Mouse (Mus musculus) heart, adult 2 months (tissue): ENCODE data around the gene Abhd2. TPM values are rescaled to one million over a fixed set of nuclear protein-coding genes. Genes with fewer than 3 reads are reported as not detected.
A peak's percentile ranks its signal among the peaks of the same experiment; 100 is the strongest.

ENCODE experiments used
- DNase-seq, 2 experiments: peaks; one replicate each; pipeline ENCODE4 v3.0.0; 2021
- H3K27ac ChIP-seq: fragments of 200-600 bp; 2 replicates; pipeline ENCODE4 v1.8.1; 2022
- H3K27me3 ChIP-seq: fragments of 200-500 bp; 2 replicates; pipeline ENCODE4 v1.6.1; 2012; ENCODE audit warnings: mild to moderate bottlenecking, low read length, inconsistent platforms, mixed read lengths; ENCODE audit not compliant: control insufficient read depth, insufficient read depth
- H3K36me3 ChIP-seq: fragments of 200-500 bp; 2 replicates; pipeline ENCODE4 v1.6.1; 2012; ENCODE audit warnings: low read length, inconsistent platforms; ENCODE audit not compliant: control insufficient read depth, insufficient read depth
- H3K4me1 ChIP-seq: fragments of 200-500 bp; 2 replicates; pipeline ENCODE4 v1.6.1; 2011; ENCODE audit warnings: low read length; ENCODE audit not compliant: control insufficient read depth, insufficient read depth
- H3K4me3 ChIP-seq: fragments of 200-600 bp; 2 replicates; pipeline ENCODE4 v1.8.1; 2022
- H3K79me2 ChIP-seq: fragments of 200-500 bp; replicated peaks from 2 replicates; pipeline ENCODE4 v1.6.1; 2012; ENCODE audit warnings: mild to moderate bottlenecking, inconsistent platforms, low read length, moderate library complexity, mixed read lengths; ENCODE audit not compliant: control insufficient read depth, insufficient read depth
- H3K9ac ChIP-seq: fragments of 200-500 bp; 2 replicates; pipeline ENCODE4 v1.6.1; 2012; ENCODE audit warnings: low read depth, mild to moderate bottlenecking, control low read depth, inconsistent platforms, low read length, mixed read lengths
- CTCF ChIP-seq: fragments of 200-600 bp; IDR thresholded peaks from 2 replicates; pipeline ENCODE4 v1.8.1; 2022; ENCODE audit warnings: antibody characterized with exemption, mild to moderate bottlenecking, moderate library complexity
- EP300 ChIP-seq: fragments of 200-500 bp; IDR thresholded peaks from 2 replicates; pipeline ENCODE4 v1.6.1; 2011; ENCODE audit warnings: low read depth, low read length, control low read depth; ENCODE audit not compliant: insufficient read depth
- POLR2A ChIP-seq: fragments of 200-500 bp; IDR thresholded peaks from 2 replicates; pipeline ENCODE4 v1.6.1; 2011; ENCODE audit warnings: mild to moderate bottlenecking, low read depth, low read length, control low read depth; ENCODE audit not compliant: insufficient read depth
- WGBS: fragments of 180-500 bp; shearing (Covaris S2); methylation state at CpG from one replicate; pipeline ENCODE4 v1.1.7; 2018; 5-methylcytosine and 5-hydroxymethylcytosine counted together
- intact Hi-C: fragments of 180-260 bp; cut with DNase I; formaldehyde crosslinking; loops from one replicate; pipeline ENCODE4 v1.15.1; 2025
- polyA plus RNA-seq: library from polyadenylated mRNA; depleted of rRNA; stranded (reverse); fragments of >200 nt; gene quantifications from 2 replicates; pipeline ENCODE4 v1.2.3, GENCODE M21; 2012
- total RNA-seq, 2 experiments: library from RNA; stranded (reverse); gene quantifications; 2 replicates each; pipeline ENCODE4 v1.2.3; 2021

The Abhd2 gene
- total and polyA plus RNA-seq, 3 experiments, result 8.4 to 36.3 (median 33.8) TPM

GRCm38 (mm10) chr7:79284160-79284888 lies 11.3 kb downstream of the Abhd2 start:
- H3K4me1 ChIP-seq, result peaks cover 15% of the 10 kb centered on the region
- intact Hi-C loops, result no loop called here
- no peak overlapping the region for H3K9ac ChIP-seq
- H3K27ac ChIP-seq, result peak overlapping the region; percentile 6
- no peaks in the 10 kb centered on the region for H3K36me3 ChIP-seq
- 45% methylated on average over 14 of the region's 14 CpGs for WGBS
- peaks cover 2% of the 10 kb centered on the region for H3K79me2 ChIP-seq
- TF ChIP-seq CTCF (no peak), POLR2A (no peak)
- H3K27me3 ChIP-seq, result no peaks in the 10 kb centered on the region
- no peak for DNase-seq
- H3K4me3 ChIP-seq, result no peak overlapping the region

DNA sequence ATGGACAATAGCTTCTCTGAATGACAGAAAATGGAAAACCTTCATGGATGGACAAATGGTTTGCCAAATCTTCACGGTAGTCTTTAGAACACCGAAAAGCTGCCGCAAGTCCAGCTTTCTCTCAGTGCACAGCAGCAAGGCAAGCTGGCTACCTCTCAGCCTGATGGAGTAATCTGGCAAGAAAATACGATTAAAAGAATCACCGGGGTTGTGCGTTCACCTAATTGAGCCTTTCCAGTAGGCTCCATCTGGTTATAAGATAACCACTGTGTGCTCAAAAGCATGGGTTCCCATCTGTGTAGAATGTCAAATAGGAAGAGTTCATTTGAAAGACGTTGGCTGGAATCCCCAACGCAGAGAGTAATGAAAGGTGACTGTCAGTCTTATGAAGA lies 11.9 kb downstream of the Abhd2 start:
- no peak for DNase-seq
- Histone ChIP-seq H3K4me3 (no peak overlapping the region), H3K79me2 (peaks cover 2% of the 10 kb centered on the region), H3K27me3 (no peaks in the 10 kb centered on the region), H3K27ac (no peak overlapping the region; the same call in 1 of the 2 replicates), H3K4me1 (peaks cover 13% of the 10 kb centered on the region), H3K9ac (no peak overlapping the region), H3K36me3 (no peaks in the 10 kb centered on the region)
- TF ChIP-seq CTCF (no peak), POLR2A (no peak), EP300 (no peak)
- WGBS, result 81% methylated on average over 8 of the region's 8 CpGs
- intact Hi-C loops, result no loop called here

- Histone ChIP-seq H3K27ac (no peak overlapping the region), H3K27me3 (no peaks in the 10 kb centered on the region), H3K36me3 (no peaks in the 10 kb centered on the region), H3K9ac (no peak overlapping the region), H3K4me3 (no peak overlapping the region), H3K79me2 (peaks cover 2% of the 10 kb centered on the region), H3K4me1 (peaks cover 12% of the 10 kb centered on the region)
- 85% methylated on average over 13 of the region's 13 CpGs for WGBS
- no peak for DNase-seq
- intact Hi-C loops, result no loop called here
- TF ChIP-seq CTCF (no peak), POLR2A (no peak), EP300 (no peak)
Measured at GRCm38 (mm10) chr7:79285408-79285807, 12.4 kb downstream of the Abhd2 start.

GRCm38 (mm10) chr7:79287226-79287625 lies 14.2 kb downstream of the Abhd2 start:
- Histone ChIP-seq H3K4me3 (no peak overlapping the region), H3K9ac (no peak overlapping the region), H3K27me3 (no peaks in the 10 kb centered on the region), H3K27ac (no peak overlapping the region), H3K79me2 (peaks cover 3% of the 10 kb centered on the region), H3K36me3 (no peaks in the 10 kb centered on the region), H3K4me1 (peaks cover 12% of the 10 kb centered on the region)
- WGBS, result 71% methylated on average over 6 of the region's 6 CpGs
- intact Hi-C loops, result no loop called here
- TF ChIP-seq POLR2A (no peak), EP300 (no peak), CTCF (no peak)
- no peak for DNase-seq

- Histone ChIP-seq H3K27ac (no peak overlapping the region), H3K27me3 (no peaks in the 10 kb centered on the region), H3K36me3 (no peaks in the 10 kb centered on the region), H3K4me3 (no peak overlapping the region), H3K9ac (no peak overlapping the region), H3K79me2 (peaks cover 3% of the 10 kb centered on the region), H3K4me1 (peaks cover 11% of the 10 kb centered on the region)
- intact Hi-C loops, result no loop called here
- WGBS, result 83% methylated on average over 8 of the region's 8 CpGs
- DNase-seq, result no peak
- TF ChIP-seq EP300, result no peak
- TF ChIP-seq CTCF, result no peak
- no peak for TF ChIP-seq POLR2A
Measured at GRCm38 (mm10) chr7:79287928-79288327, 14.9 kb downstream of the Abhd2 start.

DNA sequence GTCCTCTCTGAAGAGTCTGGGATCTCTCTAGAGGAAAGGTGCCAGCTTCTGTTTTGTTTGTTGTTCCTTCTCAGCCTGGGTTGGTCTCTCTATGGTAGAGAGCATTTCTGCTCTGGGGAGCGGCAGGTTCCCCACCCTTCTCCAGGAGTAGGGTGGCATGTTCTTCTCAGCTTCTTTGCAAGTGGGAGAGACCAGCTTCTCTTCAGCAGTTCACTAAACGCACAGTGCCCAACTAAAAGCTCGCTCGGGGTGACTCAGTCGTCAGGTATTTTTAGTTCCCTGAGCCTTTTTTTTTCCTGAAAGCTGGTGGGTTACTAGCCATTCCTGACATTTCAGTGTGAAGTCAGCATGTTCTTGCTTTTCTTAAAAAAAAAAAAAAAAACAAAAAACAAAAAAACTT lies 15.4 kb downstream of the Abhd2 start:
- DNase-seq, result no peak
- H3K27me3 ChIP-seq, result no peaks in the 10 kb centered on the region
- no peak overlapping the region for H3K27ac ChIP-seq
- H3K36me3 ChIP-seq, result no peaks in the 10 kb centered on the region
- peaks cover 9% of the 10 kb centered on the region for H3K4me1 ChIP-seq
- H3K79me2 ChIP-seq, result peaks cover 3% of the 10 kb centered on the region
- no peak overlapping the region for H3K4me3 ChIP-seq
- WGBS, result 88% methylated on average over 5 of the region's 5 CpGs
- TF ChIP-seq CTCF (no peak), EP300 (no peak), POLR2A (no peak)
- H3K9ac ChIP-seq, result no peak overlapping the region
- intact Hi-C loops, result no loop called here
